Mouse (Mus musculus): ENCODE results near the gene Ankrd40.

- TF ChIP-seq CTCF (IDR thresholded peaks at IDR 0.05; ENCODE audit: low read depth) (no peak), EP300 (IDR thresholded peaks at IDR 0.05; ENCODE audit: low read depth) (no peak)
Measured at GRCm38 (mm10) chr11:94389724-94390396, 62.1 kb downstream of the Ankrd40 start.
